Mouse (Mus musculus): ENCODE results near the gene Fam25c.

DNA sequence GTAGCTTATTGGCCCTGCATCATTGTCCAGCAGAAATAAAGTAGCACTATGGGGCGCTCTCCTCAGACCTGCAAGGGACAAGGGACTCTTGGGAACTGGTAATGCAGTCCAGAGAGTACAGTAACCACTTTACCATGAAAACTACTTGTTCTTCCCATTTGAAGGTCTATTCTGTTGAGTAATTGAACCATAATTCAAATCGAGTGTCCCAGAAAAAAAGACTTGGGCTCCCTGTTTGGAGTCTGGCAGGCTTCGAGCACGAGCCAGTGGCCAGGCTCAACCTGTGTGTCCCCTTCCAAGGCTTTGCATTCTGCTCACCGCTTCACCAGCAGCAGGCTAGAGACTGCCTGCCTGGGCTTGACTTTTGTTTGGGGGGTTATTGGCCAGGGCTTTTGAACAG lies 10.9 kb downstream of the Fam25c start:
- TF ChIP-seq RCOR1 (IDR thresholded peaks at IDR 0.05; ENCODE audit: low read depth, low read length) (no peak), POLR2A (IDR thresholded peaks at IDR 0.05; ENCODE audit: control insufficient read depth in 1 of 2, insufficient read depth in 1 of 2, low read depth in 1 of 2, low read length in 2 of 2, poor library complexity in 1 of 2) (no peak), CTCF (IDR thresholded peaks at IDR 0.05 in 2 of 3, conservative IDR thresholded peaks at IDR 0.05 in 1 of 3; ENCODE audit: control insufficient read depth in 1 of 3, insufficient read depth in 1 of 3, low read depth in 2 of 3, low read length in 3 of 3, poor library complexity in 1 of 3, severe bottlenecking in 1 of 3) (no peak), EP300 (IDR thresholded peaks at IDR 0.05; ENCODE audit: low read depth in 1 of 2, low read length in 2 of 2) (no peak), USF2 (IDR thresholded peaks at IDR 0.05; ENCODE audit: borderline replicate concordance in 1 of 2, insufficient read depth in 1 of 2, low read depth in 1 of 2, low read length in 2 of 2) (no peak), MYC (IDR thresholded peaks at IDR 0.05; ENCODE audit: low read depth, low read length) (no peak), MAX (IDR thresholded peaks at IDR 0.05; ENCODE audit: low read length) (no peak)

Data from MEL (cell line).